Mouse (Mus musculus): ENCODE data around the gene Gm5591. TPM values are rescaled to one million over a fixed set of nuclear protein-coding genes. Genes with fewer than 3 reads are reported as not detected.
"Not testable (repeated sequence)": the region's sequence is repeated elsewhere in the genome, so short reads cannot be mapped to it uniquely, and the experiment has no call there.

The Gm5591 gene
- polyA plus RNA-seq (2015; fragmentation: Nextera tagmentation; extraction: Ambion mirVana): not detected in 2 replicates

DNA sequence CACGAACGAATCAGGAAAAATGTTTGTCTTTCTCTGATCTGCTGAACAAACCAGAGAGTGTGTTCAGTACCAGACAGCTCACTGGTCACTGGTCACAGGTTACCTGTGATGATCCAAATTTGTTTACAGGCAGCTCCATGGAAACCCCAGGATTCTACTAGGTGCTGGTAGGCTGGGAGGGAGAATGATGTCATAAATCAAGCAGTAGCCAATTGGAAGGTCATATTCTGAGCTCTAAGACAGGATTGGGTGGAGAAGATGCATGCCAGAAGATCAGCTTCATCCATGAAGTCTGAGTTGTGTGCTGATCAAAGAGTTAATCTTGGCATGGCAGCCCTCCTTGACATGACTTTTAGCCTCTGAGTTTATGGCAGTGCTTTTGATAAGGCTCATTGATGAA lies at the start of gene Gm5591:
TSS of gene Gm5591 (minus strand) at position 101 of the 400 bp plus-strand sequence.
- H3K9ac ChIP-seq; H3K27ac ChIP-seq; H3K4me2 ChIP-seq; H3K4me1 ChIP-seq; H3K27me3 ChIP-seq; H3K4me3 ChIP-seq; H3K9me3 ChIP-seq; H3K36me3 ChIP-seq; ATAC-seq (ENCODE audit: insufficient number of reproducible peaks, insufficient read depth, low FRiP score, low TSS enrichment, low read depth): not testable (repeated sequence)
- WGBS: 62% methylated on average over 2 of the region's 2 CpGs

DNA sequence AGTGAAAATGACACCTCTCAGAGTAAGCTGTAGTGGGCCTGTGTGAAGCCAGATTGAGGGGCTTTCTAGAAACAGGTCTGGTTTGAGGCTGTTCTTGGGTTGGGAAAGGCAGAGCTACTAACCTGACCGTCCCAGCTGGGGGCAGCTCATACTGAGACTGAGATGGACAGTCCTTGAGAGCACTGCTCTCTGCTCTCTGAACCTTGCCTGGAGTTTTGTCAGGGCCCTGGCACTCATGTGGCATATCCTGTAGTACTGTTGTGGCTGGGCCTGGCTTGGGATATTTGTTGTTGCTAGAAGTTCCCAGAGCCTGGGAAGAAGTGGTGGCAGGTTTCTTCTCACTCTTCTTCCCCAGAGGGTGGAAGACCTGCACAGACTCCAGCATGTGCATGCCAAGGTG lies 39.5 kb downstream of the Gm5591 start:
- H3K4me1 ChIP-seq; H3K4me3 ChIP-seq; ATAC-seq (ENCODE audit: insufficient number of reproducible peaks, insufficient read depth, low FRiP score, low TSS enrichment, low read depth); H3K36me3 ChIP-seq; H3K9ac ChIP-seq; H3K9me3 ChIP-seq; H3K27ac ChIP-seq; H3K4me2 ChIP-seq; H3K27me3 ChIP-seq: not testable (repeated sequence)
- WGBS: 72% methylated on average over 1 of the region's 1 CpGs

All from embryonic facial prominence, embryonic 13.5 days (tissue).